20 mouse cellular contexts compared by ENCODE assay signal in genomic region chr14:60495441-60495840, GRCm38 (mm10).
DNase-seq lines count a peak whose midpoint lies in the region; ATAC-seq and TF ChIP-seq lines count a peak whose summit lies in the region.
"Had no signal": no experiment of that assay in that cellular context is flagged by ENCODE, and none has a peak within 500 bp of the region (broad histone marks: within the 10 kb centered on the region; RNA-seq: fewer than 3 reads in every experiment).

No protein-coding gene starts in this region.

- no peaks in the 10 kb centered on the region for H3K9me3 ChIP-seq in kidney, embryonic 14.5 days (ENCODE audit: control insufficient read depth, low read length)
- H3K9me3 ChIP-seq in forebrain, embryonic 14.5 days (replicated peaks; ENCODE audit: control insufficient read depth, low read length): no peaks in the 10 kb centered on the region
- H3K9me3 ChIP-seq: embryonic facial prominence, embryonic 10.5 days; forebrain, embryonic 15.5 days; heart, embryonic 12.5 days had no signal

- ATAC-seq in kidney, embryonic 14.5 days (ENCODE audit: low FRiP score, low TSS enrichment): no peak
- no peak for ATAC-seq in forebrain, embryonic 14.5 days
- ATAC-seq: activated CD4-positive, CD25-positive, alpha-beta regulatory T cell, adult 4 months; forebrain, embryonic 15.5 days; Patski had no signal

- no peak for TF ChIP-seq CTCF in kidney, adult 2 months (conservative IDR thresholded peaks at IDR 0.05; ENCODE audit: insufficient read depth, insufficient read length, low read depth, low read length)

- H3K4me2 ChIP-seq in kidney, embryonic 14.5 days (replicated peaks; ENCODE audit: low read depth, low read length): no peak overlapping the region
- H3K4me2 ChIP-seq in forebrain, embryonic 14.5 days (ENCODE audit: low read length): no peak overlapping the region
- H3K4me2 ChIP-seq: forebrain, embryonic 15.5 days; heart, embryonic 12.5 days; hindbrain, embryonic 14.5 days had no signal

- whole genome bisulfite sequencing in kidney, adult 2 months: 27% methylated on average over 5 of the region's 5 CpGs
- WGBS in kidney, embryonic 14.5 days: 80% methylated on average over 5 of the region's 5 CpGs
- WGBS in forebrain, embryonic 14.5 days: 89% methylated on average over 5 of the region's 5 CpGs

- H3K4me3 ChIP-seq in kidney, adult 2 months (ENCODE audit: insufficient read depth, low read depth, low read length): no peak overlapping the region
- H3K4me3 ChIP-seq in kidney, embryonic 14.5 days (ENCODE audit: low read length): no peak overlapping the region
- H3K4me3 ChIP-seq in forebrain, embryonic 14.5 days (ENCODE audit: low read depth, low read length): no peak overlapping the region
- H3K4me3 ChIP-seq: embryonic facial prominence, embryonic 10.5 days; forebrain, embryonic 10.5 days; forebrain, embryonic 15.5 days; heart, embryonic 12.5 days; hindbrain, embryonic 10.5 days had no signal

- H3K27ac ChIP-seq in kidney, adult 2 months (ENCODE audit: insufficient read depth, low read depth, low read length): no peak overlapping the region
- no peak overlapping the region for H3K27ac ChIP-seq in kidney, embryonic 14.5 days (ENCODE audit: low read depth, low read length)
- no peak overlapping the region for H3K27ac ChIP-seq in forebrain, embryonic 14.5 days (ENCODE audit: low read depth, low read length)
- H3K27ac ChIP-seq: embryonic facial prominence, embryonic 10.5 days; forebrain, embryonic 10.5 days; forebrain, embryonic 15.5 days; hindbrain, embryonic 10.5 days; hindbrain, embryonic 14.5 days had no signal

- peak; percentile 51 for DNase-seq in kidney, adult 2 months
- DNase-seq in kidney, postnatal 36 days: peak; percentile 35 to 42
- DNase-seq in kidney, postnatal 10 days: no peak
- DNase-seq in urinary bladder, postnatal 14 days (ENCODE audit: low spot score): peak; percentile 25
- DNase-seq in urinary bladder, postnatal 25 days (ENCODE audit: low spot score): no peak
- no peak for DNase-seq in forebrain, embryonic 14.5 days (ENCODE audit: low spot score)
- DNase-seq: adrenal gland, adult 2 months; adrenal gland, postnatal 25 days; cerebellum, adult 18-20 months; cerebellum, postnatal 10 days; gastrocnemius, postnatal 36 days had no signal

- H3K27me3 ChIP-seq in kidney, adult 2 months (replicated peaks; ENCODE audit: control insufficient read depth, insufficient read depth, low read length): no peaks in the 10 kb centered on the region
- H3K27me3 ChIP-seq in kidney, embryonic 14.5 days (ENCODE audit: control insufficient read depth, insufficient read depth, low read length): no peaks in the 10 kb centered on the region
- H3K27me3 ChIP-seq in forebrain, embryonic 14.5 days (replicated peaks; ENCODE audit: control insufficient read depth, insufficient read depth, low read length): no peaks in the 10 kb centered on the region
- H3K27me3 ChIP-seq: forebrain, embryonic 15.5 days; heart, embryonic 12.5 days had no signal

- H3K4me1 ChIP-seq in kidney, adult 2 months (ENCODE audit: control insufficient read depth, insufficient read depth, low read length): peaks cover 3% of the 10 kb centered on the region; the same call in 1 of the 2 replicates
- H3K4me1 ChIP-seq in kidney, embryonic 14.5 days (ENCODE audit: control insufficient read depth, insufficient read depth, low read length): no peaks in the 10 kb centered on the region
- H3K4me1 ChIP-seq in forebrain, embryonic 14.5 days (ENCODE audit: control insufficient read depth, insufficient read depth, low read length): no peaks in the 10 kb centered on the region
- H3K4me1 ChIP-seq: embryonic facial prominence, embryonic 10.5 days; forebrain, embryonic 10.5 days; forebrain, embryonic 15.5 days; heart, embryonic 12.5 days; hindbrain, embryonic 10.5 days had no signal

- no peaks in the 10 kb centered on the region for H3K36me3 ChIP-seq in kidney, adult 2 months (ENCODE audit: control insufficient read depth, insufficient read depth, low read length)
- no peaks in the 10 kb centered on the region for H3K36me3 ChIP-seq in kidney, embryonic 14.5 days (ENCODE audit: control insufficient read depth, insufficient read depth, low read length)
- no peaks in the 10 kb centered on the region for H3K36me3 ChIP-seq in forebrain, embryonic 14.5 days (ENCODE audit: control insufficient read depth, insufficient read depth, low read length)
- H3K36me3 ChIP-seq: embryonic facial prominence, embryonic 10.5 days; forebrain, embryonic 15.5 days; heart, embryonic 12.5 days had no signal

- no peak for TF ChIP-seq POLR2A in kidney, adult 2 months (IDR thresholded peaks at IDR 0.05; ENCODE audit: low read depth, low read length)

- H3K9ac ChIP-seq in kidney, embryonic 14.5 days (ENCODE audit: low read depth, low read length): no peak overlapping the region
- no peak overlapping the region for H3K9ac ChIP-seq in forebrain, embryonic 14.5 days (ENCODE audit: low read length)
- H3K9ac ChIP-seq: forebrain, embryonic 15.5 days; heart, embryonic 12.5 days; hindbrain, embryonic 14.5 days had no signal

Comparison
In these comparisons a context has a peak if more than half of its experiments do, and no peak if none do; other contexts are left out.
1. DNase-seq: peak in kidney, adult 2 months (single experiment), kidney, postnatal 36 days (2 of 2) and urinary bladder, postnatal 14 days (single experiment); none in kidney, postnatal 10 days (single experiment), urinary bladder, postnatal 25 days (single experiment) and forebrain, embryonic 14.5 days (single experiment).